ENCODE assay signal across 14 mouse cellular contexts in genomic region chr7:93332203-93332602, GRCm38 (mm10).
"Had no signal": no experiment of that assay in that cellular context is flagged by ENCODE, and none has a peak within 500 bp of the region (broad histone marks: within the 10 kb centered on the region; RNA-seq: fewer than 3 reads in every experiment).

No protein-coding gene starts in this region.

- H3K9me3 ChIP-seq: megakaryocyte, embryonic 14.5 days; midbrain, embryonic 12.5 days; neural tube, embryonic 12.5 days; stomach, embryonic 15.5 days had no signal

- H3K27ac ChIP-seq: midbrain, embryonic 12.5 days; neural tube, embryonic 12.5 days; stomach, embryonic 15.5 days; stomach, postnatal 0 days had no signal

- H3K9ac ChIP-seq: lung, embryonic 14.5 days; midbrain, embryonic 12.5 days; neural tube, embryonic 12.5 days; stomach, embryonic 15.5 days had no signal

- H3K36me3 ChIP-seq: midbrain, embryonic 12.5 days; neural tube, embryonic 12.5 days; stomach, embryonic 15.5 days had no signal

- H3K27me3 ChIP-seq: megakaryocyte, embryonic 14.5 days; midbrain, embryonic 12.5 days; neural tube, embryonic 12.5 days; stomach, embryonic 15.5 days had no signal

- H3K4me1 ChIP-seq: megakaryocyte, embryonic 14.5 days; midbrain, embryonic 12.5 days; neural tube, embryonic 12.5 days; stomach, embryonic 15.5 days had no signal

- H3K4me2 ChIP-seq: lung, embryonic 14.5 days; midbrain, embryonic 12.5 days; neural tube, embryonic 12.5 days; stomach, embryonic 15.5 days had no signal

- H3K4me3 ChIP-seq: megakaryocyte, embryonic 14.5 days; midbrain, embryonic 12.5 days; neural tube, embryonic 12.5 days; stomach, embryonic 15.5 days had no signal

- DNase-seq: lung, adult 18-20 months; lung, embryonic 14.5 days; lung, postnatal 10 days; lung, postnatal 4 days; midbrain, embryonic 14.5 days; right cerebral cortex, postnatal 14 days; thymus, adult 2 months; thymus, postnatal 25 days; thymus, postnatal 4 days had no signal
